Mouse (Mus musculus): Measurements from ENCODE around the gene Reln.

The Reln gene

DNA sequence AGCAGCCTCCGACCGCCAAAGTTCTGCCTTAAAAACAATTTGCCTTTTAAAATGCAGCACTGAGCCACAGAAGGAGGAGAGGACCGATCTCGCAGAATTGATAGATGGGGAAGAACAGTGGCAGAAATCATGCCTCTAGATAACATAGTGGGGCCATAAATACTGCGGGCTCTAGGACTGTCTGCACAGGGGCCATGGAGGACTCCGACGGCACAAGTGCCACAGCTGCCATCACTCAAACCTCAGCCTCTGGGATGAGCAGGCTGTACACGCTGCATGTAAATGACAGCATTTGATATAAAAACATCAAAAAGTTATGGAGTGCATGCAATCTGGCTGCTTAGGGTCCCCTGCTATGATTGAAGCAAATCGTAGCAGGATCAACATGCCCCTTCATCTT lies 227.6 kb downstream of the Reln start:
- no peak for DNase-seq (ENCODE audit: low read depth)

GRCm38 (mm10) chr5:22106811-22107485 lies 237.6 kb downstream of the Reln start:
- DNase-seq (ENCODE audit: low read depth): no peak

DNA sequence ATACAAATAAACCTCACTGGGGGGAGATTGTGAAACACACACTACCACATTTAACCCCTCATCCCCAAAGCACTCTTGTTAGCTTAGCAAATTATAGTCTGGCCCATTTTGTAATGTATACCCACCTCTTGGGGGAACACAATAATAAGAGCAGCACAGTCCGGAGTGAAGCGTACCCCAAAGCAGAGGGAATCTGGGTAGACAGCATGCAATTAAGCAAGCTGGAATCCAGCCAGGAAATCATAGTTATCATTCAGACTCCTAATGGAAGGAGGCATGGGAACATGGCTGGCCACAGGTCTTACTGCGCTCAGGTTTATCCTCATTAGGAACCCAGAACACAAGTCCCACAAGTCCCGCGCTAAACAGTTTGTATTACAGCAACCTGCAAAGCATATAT lies 249.5 kb downstream of the Reln start:
- DNase-seq (ENCODE audit: low read depth): no peak

GRCm38 (mm10) chr5:22094043-22094442 lies 250.5 kb downstream of the Reln start:
- no peak for DNase-seq (ENCODE audit: low read depth)

GRCm38 (mm10) chr5:22093157-22093865 lies 251.2 kb downstream of the Reln start:
- no peak for DNase-seq (ENCODE audit: low read depth)

DNA sequence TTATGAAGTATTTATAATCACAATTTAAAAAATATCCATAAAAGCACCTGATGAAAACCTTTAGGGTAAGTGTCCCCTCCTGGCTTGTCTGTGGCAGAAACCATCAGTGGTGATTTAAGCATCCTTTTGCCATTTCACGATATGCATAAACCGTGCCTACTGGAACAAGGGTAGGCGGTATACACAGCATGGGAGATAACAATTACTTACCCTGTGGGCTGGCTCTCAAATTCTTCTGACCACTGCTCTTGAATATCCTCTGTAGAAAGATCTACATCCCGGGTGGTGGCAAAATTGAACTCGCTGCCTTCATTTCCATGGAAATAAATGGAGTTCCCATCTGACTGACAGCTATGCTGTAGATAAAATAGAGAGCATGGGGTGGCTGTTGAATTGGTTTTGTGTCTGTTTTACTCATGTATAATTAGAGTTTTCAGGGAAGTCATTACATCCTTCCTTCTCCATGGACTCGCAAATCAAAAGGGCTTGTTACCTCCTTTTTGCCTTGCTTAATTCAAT lies 264.0 kb downstream of the Reln start:
- no peak for DNase-seq (ENCODE audit: low read depth)

- no peak for DNase-seq (ENCODE audit: low read depth)
These were observed 269.5 kb downstream of the Reln start for GRCm38 (mm10) chr5:22074971-22075370.

DNA sequence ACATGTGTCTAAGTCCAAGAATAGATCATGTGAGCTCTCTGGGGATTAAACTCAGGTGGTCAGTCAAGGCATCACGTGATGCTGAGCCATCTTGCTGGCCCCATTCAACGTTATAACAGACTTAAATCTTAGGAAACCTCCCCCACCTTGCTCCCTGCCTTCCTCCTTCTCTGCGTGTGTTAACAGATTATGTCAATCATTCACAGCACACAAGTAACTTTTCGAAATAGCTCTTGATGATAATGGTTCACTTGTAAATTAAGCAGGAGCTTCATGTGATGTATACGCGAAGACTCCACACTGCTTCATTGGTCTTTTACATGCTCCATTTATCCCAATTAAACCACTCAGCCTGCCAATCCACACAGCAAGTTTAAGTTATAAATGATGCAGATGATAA lies 271.9 kb downstream of the Reln start:
- DNase-seq (ENCODE audit: low read depth): no peak

- no peak for DNase-seq (ENCODE audit: low read depth)
These were observed 285.3 kb downstream of the Reln start for GRCm38 (mm10) chr5:22059251-22059650.

DNA sequence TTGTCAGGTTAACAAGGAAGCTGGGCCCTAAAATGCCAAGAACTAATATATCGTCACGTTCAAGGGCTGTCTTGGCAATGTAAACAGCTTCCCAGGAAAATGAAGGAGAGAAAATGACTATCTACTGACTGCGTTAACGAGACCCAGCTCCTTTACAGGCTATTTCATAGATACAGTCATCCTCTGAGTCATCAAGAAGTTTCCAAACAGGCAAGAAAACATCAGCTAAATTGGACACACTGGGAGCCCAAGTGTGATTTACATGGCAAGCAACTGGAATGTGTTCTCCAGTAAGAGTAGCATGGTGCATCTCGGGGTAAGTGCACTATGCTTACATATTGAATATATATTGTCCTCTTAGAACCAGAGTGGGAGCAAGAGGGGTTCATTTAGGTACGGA lies 302.7 kb downstream of the Reln start:
- DNase-seq (ENCODE audit: low read depth): no peak

- DNase-seq (ENCODE audit: low read depth): no peak
These were observed 304.9 kb downstream of the Reln start for GRCm38 (mm10) chr5:22039375-22040149.

- DNase-seq (ENCODE audit: low read depth): no peak
These were observed 309.3 kb downstream of the Reln start for GRCm38 (mm10) chr5:22035201-22035600.

- no peak for DNase-seq (ENCODE audit: low read depth)
These were observed 311.5 kb downstream of the Reln start for GRCm38 (mm10) chr5:22033039-22033438.

DNA sequence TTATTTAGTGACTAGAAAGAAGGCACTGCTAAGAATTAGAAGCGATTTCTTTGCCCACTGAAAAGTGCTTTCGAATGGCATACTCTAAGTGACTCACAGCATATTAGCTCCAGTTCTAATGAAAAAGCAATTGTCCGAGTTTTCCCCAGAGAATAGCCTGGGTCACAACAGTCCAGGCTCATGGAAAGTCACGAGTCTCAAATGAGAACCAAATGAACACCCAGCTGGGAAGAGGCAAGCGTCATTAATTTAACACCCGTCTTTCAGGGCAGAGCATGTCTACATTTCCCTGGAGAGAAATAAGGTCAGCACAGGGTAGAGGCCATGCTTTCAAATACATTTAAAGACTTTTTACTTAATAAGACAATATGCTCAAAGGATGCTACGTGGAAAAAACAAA lies 312.8 kb downstream of the Reln start:
- DNase-seq (ENCODE audit: low read depth): no peak

GRCm38 (mm10) chr5:22028379-22028778 lies 316.1 kb downstream of the Reln start:
- no peak for DNase-seq (ENCODE audit: low read depth)

DNA sequence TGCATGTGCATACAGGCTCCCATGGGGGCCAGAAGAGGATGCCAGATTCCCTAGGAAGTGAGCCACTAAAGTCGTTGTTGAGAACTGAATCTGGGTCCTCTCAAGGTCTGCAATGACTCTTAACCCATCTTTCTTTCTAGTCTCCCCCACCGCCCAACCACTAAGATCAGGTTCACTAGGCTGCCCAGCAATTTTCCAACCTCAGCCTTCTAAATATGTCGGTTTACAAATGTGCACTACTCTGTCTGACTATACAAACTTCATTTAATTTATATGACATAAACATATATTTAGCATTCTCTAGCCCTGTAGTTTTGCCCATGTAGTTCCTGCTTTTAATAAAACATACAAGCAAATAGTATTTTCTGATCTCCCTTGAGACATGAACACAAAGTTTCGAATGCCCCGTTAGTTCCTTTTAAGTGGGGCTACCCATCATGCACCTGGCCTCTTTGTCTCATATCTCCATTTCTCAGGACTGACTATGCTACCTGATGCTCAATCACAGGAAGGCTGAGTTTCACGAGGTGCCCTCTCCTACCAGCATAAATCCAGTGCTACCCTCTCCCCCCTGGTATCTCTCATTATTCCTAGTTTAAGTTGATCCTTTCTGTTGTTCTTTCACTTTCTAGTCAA lies 317.1 kb downstream of the Reln start:
- DNase-seq (ENCODE audit: low read depth): no peak

DNA sequence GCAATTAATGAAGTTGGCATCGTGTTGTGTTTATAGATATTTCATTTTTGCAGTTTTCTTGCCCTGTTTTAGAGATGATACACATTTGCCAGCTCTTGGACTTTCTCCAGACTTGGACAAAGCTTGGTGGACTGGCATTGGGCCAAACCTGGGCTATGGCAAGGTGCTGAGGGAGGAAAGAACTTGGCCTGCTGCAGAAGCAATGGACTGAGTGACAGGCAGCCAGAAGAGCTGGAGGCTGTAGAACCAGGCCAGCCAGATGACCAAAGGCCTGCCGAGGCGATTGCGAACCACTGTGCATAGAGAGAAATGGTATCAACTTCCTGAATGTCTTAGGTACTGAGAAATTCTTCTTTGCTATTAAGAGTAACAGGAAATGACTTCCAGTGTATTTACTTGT lies 318.8 kb downstream of the Reln start:
- no peak for DNase-seq (ENCODE audit: low read depth)

DNA sequence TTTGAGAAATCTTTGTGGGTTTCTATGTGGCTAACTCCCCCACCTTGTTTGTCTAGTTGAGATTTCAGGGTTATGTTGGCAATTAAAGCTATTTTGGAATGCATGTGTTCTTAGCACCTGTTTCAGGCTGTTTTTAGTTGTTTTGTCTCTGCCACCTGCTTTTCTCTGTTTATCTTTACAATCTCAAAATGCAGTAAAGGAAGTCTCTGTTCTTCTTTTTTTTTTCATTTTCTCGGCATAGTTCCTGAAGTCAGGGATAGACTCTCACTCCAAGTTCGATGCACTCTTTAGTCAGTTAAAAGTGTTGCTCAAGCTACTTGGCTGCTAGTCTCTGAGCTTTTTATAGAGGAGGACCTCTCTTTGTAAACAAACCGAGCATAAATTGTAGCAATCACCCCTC lies 320.4 kb downstream of the Reln start:
- DNase-seq (ENCODE audit: low read depth): no peak

- DNase-seq (ENCODE audit: low read depth): no peak
These were observed 326.6 kb downstream of the Reln start for GRCm38 (mm10) chr5:22017896-22018295.

- no peak for DNase-seq (ENCODE audit: low read depth)
These were observed 330.0 kb downstream of the Reln start for GRCm38 (mm10) chr5:22014459-22014858.

- DNase-seq (ENCODE audit: low read depth): no peak
These were observed 335.4 kb downstream of the Reln start for GRCm38 (mm10) chr5:22009142-22009541.

DNA sequence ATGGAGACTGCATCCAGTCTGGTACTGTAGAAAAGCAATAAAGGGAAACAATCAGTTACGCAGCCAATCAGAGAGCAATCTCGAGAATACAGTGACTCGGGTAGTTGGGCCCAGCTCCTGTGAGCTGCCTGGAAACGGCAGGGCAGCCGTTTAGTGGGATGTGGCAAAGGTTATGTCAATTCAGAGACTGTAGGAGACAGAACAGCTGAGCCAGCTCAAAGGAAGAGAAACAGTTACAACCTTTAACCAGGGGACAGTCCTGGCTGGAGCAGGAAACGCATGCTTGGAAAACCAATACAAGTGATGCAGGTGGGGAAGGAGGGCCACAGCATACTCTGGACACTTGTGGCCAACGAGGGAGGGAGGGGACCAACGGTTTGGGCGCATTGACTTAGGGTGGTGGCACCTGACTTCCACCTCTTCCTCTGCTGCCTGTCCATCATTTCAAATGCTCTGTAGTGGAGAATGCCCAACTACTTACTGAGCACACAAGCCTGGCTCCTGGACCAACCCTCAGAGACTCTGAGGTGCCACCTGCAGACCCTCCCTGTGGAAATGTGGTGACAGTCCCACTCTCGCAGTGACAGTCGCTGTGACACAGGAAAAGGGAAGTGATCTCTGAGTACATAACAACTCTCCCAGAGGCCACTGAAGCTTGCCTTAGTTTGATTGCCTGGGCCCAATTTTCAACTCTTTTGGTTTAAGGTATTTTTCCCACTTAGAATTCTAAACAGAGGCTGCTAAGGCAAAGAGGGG lies 337.0 kb downstream of the Reln start:
- DNase-seq (ENCODE audit: low read depth): no peak
